Mouse (Mus musculus) erythroblast, embryonic 14.5 days (primary cell): ENCODE data around the gene Wnt2.

Source experiments
- GATA1 ChIP-seq: IDR thresholded peaks from 2 replicates; pipeline ENCODE4 v1.6.1; 2012; ENCODE audit warnings: low read length, inconsistent platforms, mixed read lengths
- TAL1 ChIP-seq: IDR thresholded peaks from 3 replicates; pipeline ENCODE4 v1.6.1; 2012; ENCODE audit warnings: low read length, inconsistent platforms, mixed read lengths

GRCm38 (mm10) chr6:18044299-18044698 is 13.9 kb upstream of the Wnt2 start:
- TF ChIP-seq GATA1: no peak
- no peak for TF ChIP-seq TAL1
